Mouse (Mus musculus) ES-E14 (cell line): ENCODE data around the gene Nsun2.

ENCODE experiments used
- CHD2 ChIP-seq: IDR thresholded peaks from 2 replicates; pipeline ENCODE4 v1.6.1; 2014; ENCODE audit warnings: mild to moderate bottlenecking, low read depth, low read length, inconsistent platforms
- HCFC1 ChIP-seq: IDR thresholded peaks from 2 replicates; pipeline ENCODE4 v1.6.1; 2012; ENCODE audit warnings: low read length, inconsistent platforms, borderline replicate concordance; ENCODE audit not compliant: insufficient read depth
- MAFK ChIP-seq: IDR thresholded peaks from 2 replicates; pipeline ENCODE4 v1.6.1; 2014; ENCODE audit warnings: mild to moderate bottlenecking, low read depth, low read length, inconsistent platforms; ENCODE audit not compliant: insufficient read depth

DNA sequence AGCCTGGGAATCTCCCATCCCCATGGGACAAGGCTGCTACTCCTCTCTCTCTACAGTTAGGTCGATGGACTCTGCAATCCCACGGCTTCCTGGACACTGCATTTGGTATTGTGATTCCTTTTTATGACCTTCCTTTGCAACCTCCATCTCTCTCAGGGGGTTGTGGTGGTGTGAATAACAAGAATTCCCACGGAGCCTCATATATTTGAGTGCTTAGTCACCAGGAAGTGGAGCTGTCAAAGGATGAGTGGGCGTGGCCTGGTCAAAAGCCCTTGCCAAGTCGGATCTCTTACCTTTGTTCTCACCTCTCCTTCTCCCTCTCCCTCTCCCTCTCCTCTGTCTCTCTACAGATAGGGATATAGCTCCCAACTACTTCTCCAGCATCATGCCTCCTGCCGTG is 52.3 kb downstream of the Nsun2 start:
- TF ChIP-seq CHD2 (no peak), HCFC1 (no peak), MAFK (no peak)
